ENCODE assay signal across 15 mouse cellular contexts in genomic region chr8:54976663-54977062, GRCm38 (mm10). TPM values are rescaled to one million over a fixed set of nuclear protein-coding genes. Genes with fewer than 3 reads are reported as not detected.
"Had no signal": no experiment of that assay in that cellular context is flagged by ENCODE, and none has a peak within 500 bp of the region (broad histone marks: within the 10 kb centered on the region; RNA-seq: fewer than 3 reads in every experiment).

No protein-coding gene starts in this region.

- H3K36me3 ChIP-seq: liver, embryonic 13.5 days; stomach, embryonic 15.5 days had no signal

- H3K4me2 ChIP-seq: liver, embryonic 13.5 days; midbrain, embryonic 11.5 days; stomach, embryonic 15.5 days had no signal

- H3K4me1 ChIP-seq: liver, embryonic 13.5 days; stomach, embryonic 15.5 days had no signal

- H3K4me3 ChIP-seq: liver, embryonic 13.5 days; stomach, embryonic 15.5 days had no signal

- H3K9ac ChIP-seq: liver, embryonic 13.5 days; stomach, embryonic 15.5 days had no signal

- H3K27me3 ChIP-seq: liver, embryonic 13.5 days; stomach, embryonic 15.5 days had no signal

- DNase-seq: kidney, adult 2 months; kidney, postnatal 25 days; liver, embryonic 13.5 days; lung, adult 2 months; lung, postnatal 14 days; lung, postnatal 4 days; midbrain, embryonic 14.5 days; right cerebral cortex, postnatal 25 days; spleen, adult 18-20 months; thymus, postnatal 25 days had no signal

- H3K27ac ChIP-seq: kidney, postnatal 0 days; liver, embryonic 13.5 days; stomach, embryonic 15.5 days had no signal

- H3K9me3 ChIP-seq: liver, embryonic 13.5 days; stomach, embryonic 15.5 days had no signal

RNA-seq across cellular contexts. Expression of gene Gpm6a, which starts 22.0 kb away (rescaled TPM):
- total RNA-seq: megakaryocyte progenitor cell, adult 5-6 weeks; megakaryocyte-erythroid progenitor cell, adult 5-6 weeks had no signal
